Mouse (Mus musculus): ENCODE results near the gene Il13. TPM values are rescaled to one million over a fixed set of nuclear protein-coding genes. Genes with fewer than 3 reads are reported as not detected.
A peak's percentile ranks its signal among the peaks of the same experiment; 100 is the strongest.

Il13 gene
- polyA plus RNA-seq, 1 experiment, result 0.17 TPM

DNA sequence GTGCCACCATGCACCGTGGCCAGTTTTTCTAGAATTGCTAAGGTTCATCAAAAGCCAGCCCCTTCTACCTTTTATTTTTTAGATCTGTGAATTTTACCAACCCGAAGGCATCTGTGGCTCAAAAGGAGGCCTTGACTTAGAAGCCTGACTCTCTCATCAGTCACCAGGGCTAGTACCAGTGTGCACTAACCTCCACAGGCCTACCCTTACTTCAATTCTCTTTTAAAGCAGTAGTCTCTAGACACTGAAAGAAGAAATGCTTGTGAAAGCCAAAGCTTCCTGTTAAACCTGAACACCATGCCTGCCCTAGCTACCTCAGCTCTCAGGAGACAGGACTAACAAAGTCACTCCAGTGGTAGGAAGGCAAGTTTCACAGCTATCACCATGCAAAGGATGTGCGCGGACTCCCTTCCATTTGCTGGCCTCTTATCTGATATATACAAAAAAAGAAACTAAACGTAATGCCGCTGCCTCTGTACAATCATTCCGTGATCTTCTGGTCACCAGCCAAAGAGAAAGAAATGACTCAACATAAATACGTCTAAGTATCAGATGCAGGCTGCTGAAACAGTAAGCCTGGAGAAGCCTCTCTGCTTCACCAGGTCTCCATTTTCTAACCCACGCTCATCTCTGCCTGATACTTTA lies 22.2 kb upstream of the Il13 start:
- H3K4me1 ChIP-seq, result peaks cover 80% of the 10 kb centered on the region

DNA sequence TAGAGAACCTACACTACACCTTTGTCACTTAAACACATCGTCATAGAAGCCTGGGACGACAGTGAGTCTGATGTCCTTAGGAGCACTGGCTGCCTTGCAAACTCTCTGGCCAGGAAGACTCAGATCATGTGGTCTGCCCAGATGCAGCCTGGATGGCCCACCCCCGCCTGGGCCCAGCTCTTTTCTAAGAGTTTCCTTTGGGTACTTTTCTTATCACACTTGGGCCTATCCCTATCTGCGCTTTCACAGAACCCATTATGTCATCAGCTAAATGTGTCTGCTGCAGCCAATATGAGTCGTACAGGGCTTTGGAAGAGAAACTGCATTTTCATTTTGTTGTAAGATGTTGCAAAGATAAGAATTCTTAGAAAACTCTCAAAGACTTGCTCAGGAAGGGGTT lies 20.5 kb upstream of the Il13 start:
- Histone ChIP-seq H3K27me3 (replicated peaks) (no peaks in the 10 kb centered on the region), H3K4me1 (peaks cover 83% of the 10 kb centered on the region), H3K36me3 (replicated peaks; ENCODE audit: low read length) (peaks cover 58% of the 10 kb centered on the region), H3K4me3 (replicated peaks) (peak overlapping the region; percentile 15), H3K9me3 (no peaks in the 10 kb centered on the region)
- no peak for TF ChIP-seq FLI1 (IDR thresholded peaks at IDR 0.05; ENCODE audit: low read length)
- no peak; the same call in 2 of the 3 replicates for TF ChIP-seq GATA1 (IDR thresholded peaks at IDR 0.05; ENCODE audit: borderline replicate concordance, low read length)

More for the DNA sequence above, 22.2 kb upstream of the Il13 start:
- H3K36me3 ChIP-seq (replicated peaks; ENCODE audit: low read length), result peaks cover 56% of the 10 kb centered on the region
- H3K27me3 ChIP-seq (replicated peaks), result no peaks in the 10 kb centered on the region
- no peaks in the 10 kb centered on the region for H3K9me3 ChIP-seq
- peak overlapping the region; percentile 87 for H3K4me3 ChIP-seq (replicated peaks)
- TF ChIP-seq FLI1 (IDR thresholded peaks at IDR 0.05; ENCODE audit: low read length), result no peak
- TF ChIP-seq GATA1 (IDR thresholded peaks at IDR 0.05; ENCODE audit: borderline replicate concordance, low read length), result no peak

- H3K36me3 ChIP-seq (replicated peaks; ENCODE audit: low read length), result peaks cover 76% of the 10 kb centered on the region
- no peak overlapping the region for H3K4me3 ChIP-seq (replicated peaks)
- no peaks in the 10 kb centered on the region for H3K27me3 ChIP-seq (replicated peaks)
- TF ChIP-seq FLI1 (IDR thresholded peaks at IDR 0.05; ENCODE audit: low read length), result no peak
- no peak for TF ChIP-seq GATA1 (IDR thresholded peaks at IDR 0.05; ENCODE audit: borderline replicate concordance, low read length)
- peaks cover 66% of the 10 kb centered on the region for H3K4me1 ChIP-seq
- no peaks in the 10 kb centered on the region for H3K9me3 ChIP-seq
Observed at GRCm38 (mm10) chr11:53652427-53652826, 17.9 kb upstream of the Il13 start.

GRCm38 (mm10) chr11:53651441-53651840 lies 16.9 kb upstream of the Il13 start:
- Histone ChIP-seq H3K4me3 (replicated peaks) (no peak overlapping the region), H3K36me3 (replicated peaks; ENCODE audit: low read length) (peaks cover 79% of the 10 kb centered on the region), H3K27me3 (replicated peaks) (no peaks in the 10 kb centered on the region), H3K9me3 (no peaks in the 10 kb centered on the region), H3K4me1 (peaks cover 64% of the 10 kb centered on the region)
- TF ChIP-seq GATA1 (IDR thresholded peaks at IDR 0.05; ENCODE audit: borderline replicate concordance, low read length), result no peak

GRCm38 (mm10) chr11:53644017-53644416 lies 9.5 kb upstream of the Il13 start:
- Histone ChIP-seq H3K9me3 (peaks cover 7% of the 10 kb centered on the region; the same call in 1 of the 2 replicates), H3K36me3 (replicated peaks; ENCODE audit: low read length) (peaks cover 20% of the 10 kb centered on the region), H3K27me3 (replicated peaks) (peaks cover 4% of the 10 kb centered on the region), H3K4me3 (replicated peaks) (no peak overlapping the region), H3K4me1 (peaks cover 23% of the 10 kb centered on the region)
- TF ChIP-seq FLI1 (IDR thresholded peaks at IDR 0.05; ENCODE audit: low read length), result no peak
- no peak for TF ChIP-seq GATA1 (IDR thresholded peaks at IDR 0.05; ENCODE audit: borderline replicate concordance, low read length)

- no peak overlapping the region for H3K4me3 ChIP-seq (replicated peaks)
- TF ChIP-seq FLI1 (IDR thresholded peaks at IDR 0.05; ENCODE audit: low read length) (no peak), GATA1 (IDR thresholded peaks at IDR 0.05; ENCODE audit: borderline replicate concordance, low read length) (no peak)
- peaks cover 23% of the 10 kb centered on the region for H3K4me1 ChIP-seq
- H3K27me3 ChIP-seq (replicated peaks), result peaks cover 4% of the 10 kb centered on the region
- peaks cover 8% of the 10 kb centered on the region for H3K36me3 ChIP-seq (replicated peaks; ENCODE audit: low read length)
- peaks cover 7% of the 10 kb centered on the region; the same call in 1 of the 2 replicates for H3K9me3 ChIP-seq
Observed at GRCm38 (mm10) chr11:53642744-53643279, 8.3 kb upstream of the Il13 start.

GRCm38 (mm10) chr11:53637803-53638260 lies 3.3 kb upstream of the Il13 start:
- peaks cover 20% of the 10 kb centered on the region for H3K27me3 ChIP-seq (replicated peaks)
- TF ChIP-seq FLI1 (IDR thresholded peaks at IDR 0.05; ENCODE audit: low read length) (no peak), GATA1 (IDR thresholded peaks at IDR 0.05; ENCODE audit: borderline replicate concordance, low read length) (no peak)

DNA sequence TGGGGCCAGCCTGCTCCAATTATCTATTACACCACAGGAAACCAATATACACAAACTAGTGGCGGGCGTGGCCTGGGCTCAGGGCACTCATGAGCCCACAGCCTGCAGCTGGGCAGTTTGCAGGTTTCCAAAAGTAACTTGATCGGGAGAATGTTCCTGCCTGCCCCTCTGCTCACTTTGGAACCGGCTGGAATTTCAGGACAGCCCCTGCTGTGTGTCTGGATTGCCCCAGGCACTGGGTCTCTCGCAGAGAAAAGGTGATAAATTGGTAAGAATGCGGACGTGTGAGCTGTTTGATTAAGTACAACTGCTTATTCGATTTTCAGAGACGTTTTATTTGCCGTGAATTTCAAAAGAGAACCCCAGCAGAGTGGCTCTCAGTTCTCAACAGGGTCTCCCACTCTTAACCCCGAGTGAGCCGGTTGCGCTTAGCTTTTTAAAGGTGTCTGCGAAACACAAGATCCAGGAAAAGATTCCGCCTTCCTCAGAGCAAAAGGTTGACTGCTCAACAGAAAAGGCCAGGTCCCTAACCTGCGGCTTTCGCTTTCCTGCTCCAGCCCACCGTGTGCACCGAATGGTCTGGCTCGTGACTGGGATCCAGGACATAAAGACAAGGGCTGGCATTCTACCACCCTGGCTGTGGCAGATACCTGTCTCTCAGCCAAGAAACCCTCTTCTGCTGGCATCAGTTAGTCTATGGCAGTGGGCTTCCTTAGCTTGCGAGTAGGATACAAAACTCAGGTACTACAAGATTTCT lies 2.7 kb upstream of the Il13 start:
- no peak overlapping the region for H3K4me3 ChIP-seq (replicated peaks)
- peaks cover 1% of the 10 kb centered on the region; the same call in 1 of the 2 replicates for H3K9me3 ChIP-seq
- no peak for TF ChIP-seq GATA1 (IDR thresholded peaks at IDR 0.05; ENCODE audit: borderline replicate concordance, low read length)
- TF ChIP-seq FLI1 (IDR thresholded peaks at IDR 0.05; ENCODE audit: low read length), result no peak
- H3K4me1 ChIP-seq, result peaks cover 50% of the 10 kb centered on the region
- H3K36me3 ChIP-seq (replicated peaks; ENCODE audit: low read length), result no peaks in the 10 kb centered on the region
- H3K27me3 ChIP-seq (replicated peaks), result peaks cover 20% of the 10 kb centered on the region

More at GRCm38 (mm10) chr11:53637803-53638260, 3.3 kb upstream of the Il13 start:
- H3K4me1 ChIP-seq, result peaks cover 45% of the 10 kb centered on the region
- peaks cover 6% of the 10 kb centered on the region; the same call in 1 of the 2 replicates for H3K9me3 ChIP-seq
- no peaks in the 10 kb centered on the region for H3K36me3 ChIP-seq (replicated peaks; ENCODE audit: low read length)
- no peak overlapping the region for H3K4me3 ChIP-seq (replicated peaks)

DNA sequence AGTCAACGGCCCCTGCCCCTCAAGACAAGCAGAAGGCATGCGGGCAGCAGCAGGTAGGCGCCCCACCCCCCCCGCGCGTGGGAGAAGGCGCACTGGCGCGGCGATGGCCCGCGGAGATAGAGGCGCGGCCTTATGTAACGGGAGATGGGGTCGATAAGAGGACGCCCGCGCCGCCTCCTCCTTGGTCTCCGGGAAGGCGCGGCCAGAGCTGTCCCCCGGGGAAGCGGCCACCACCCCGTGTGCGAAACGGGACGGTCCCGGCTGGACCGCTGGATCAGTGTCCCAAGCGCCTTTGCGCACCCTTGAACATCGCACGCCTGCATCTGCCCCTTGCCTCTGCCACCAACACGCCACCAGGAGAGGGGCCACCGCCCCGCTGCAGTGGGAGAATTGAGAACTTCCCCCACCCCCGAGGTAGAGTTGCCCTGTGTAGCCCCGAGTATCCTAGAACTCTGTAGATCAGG lies 1.7 kb upstream of the Il13 start:
- Histone ChIP-seq H3K36me3 (replicated peaks; ENCODE audit: low read length) (no peaks in the 10 kb centered on the region), H3K4me3 (replicated peaks) (peak overlapping the region; percentile 73), H3K9me3 (no peaks in the 10 kb centered on the region), H3K4me1 (peaks cover 51% of the 10 kb centered on the region), H3K27me3 (replicated peaks) (peaks cover 16% of the 10 kb centered on the region)
- no peak for TF ChIP-seq GATA1 (IDR thresholded peaks at IDR 0.05; ENCODE audit: borderline replicate concordance, low read length)
- no peak for TF ChIP-seq FLI1 (IDR thresholded peaks at IDR 0.05; ENCODE audit: low read length)
